Mouse (Mus musculus): ENCODE data around the gene Mex3a.

DNA sequence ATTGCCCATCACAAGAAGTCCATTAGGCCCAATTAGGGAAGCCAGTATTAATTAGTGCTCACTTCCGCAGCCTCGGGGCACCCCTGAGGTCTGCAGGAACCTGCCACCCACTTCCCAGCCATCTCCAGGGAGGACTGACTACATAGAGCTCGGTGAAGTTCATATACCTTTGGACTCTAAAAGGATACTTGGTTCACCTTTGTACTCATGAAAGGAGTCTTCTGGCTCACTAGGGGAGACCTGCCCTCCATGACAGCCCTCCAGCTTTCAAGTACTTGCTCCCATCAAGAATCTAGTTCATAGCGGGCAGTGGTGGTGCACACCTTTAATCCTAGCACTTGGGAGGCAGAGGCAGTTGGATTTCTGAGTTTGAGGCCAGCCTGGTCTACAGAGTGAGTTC is 13.8 kb upstream of the Mex3a start:
- no peak for TF ChIP-seq CTCF (IDR thresholded peaks at IDR 0.05; ENCODE audit: insufficient read depth, low read length)
- TF ChIP-seq POLR2A (IDR thresholded peaks at IDR 0.05; ENCODE audit: borderline replicate concordance, extremely low read depth, low read depth, low read length), result no peak

All from lung, adult 2 months (tissue).